Mouse (Mus musculus) liver, adult 2 months (tissue): Measurements from ENCODE around the gene Dlgap4.

Source experiments
- CTCF ChIP-seq: fragments of 200-500 bp; IDR thresholded peaks from 2 replicates; pipeline ENCODE4 v1.5.1; 2011; ENCODE audit warnings: low read depth, low read length, control low read depth
- POLR2A ChIP-seq: fragments of 200-500 bp; IDR thresholded peaks from 2 replicates; pipeline ENCODE4 v1.6.1; 2011; ENCODE audit warnings: low read length, control low read depth; ENCODE audit not compliant: insufficient read depth; ENCODE audit errors: extremely low read depth

GRCm38 (mm10) chr2:156626544-156626943 is 13.0 kb downstream of the Dlgap4 start:
- TF ChIP-seq CTCF: no peak
- no peak for TF ChIP-seq POLR2A
